Mouse (Mus musculus): ENCODE data around the gene Gtf3c1.

GRCm38 (mm10) chr7:125670865-125671264 is 36.7 kb downstream of the Gtf3c1 start:
- no peak for TF ChIP-seq CTCF (IDR thresholded peaks at IDR 0.05; ENCODE audit: low read depth, low read length)
- TF ChIP-seq POLR2A (IDR thresholded peaks at IDR 0.05; ENCODE audit: extremely low read depth, insufficient read depth, low read length): no peak
